Mouse (Mus musculus) MEL (cell line): Measurements from ENCODE around the gene Lrsam1. TPM values are rescaled to one million over a fixed set of nuclear protein-coding genes. Genes with fewer than 3 reads are reported as not detected.
A peak's percentile ranks its signal among the peaks of the same experiment; 100 is the strongest.

Experiments
- DNase-seq: peaks from one replicate; pipeline ENCODE4 v3.0.0; 2011; ENCODE audit warnings: low read depth, low spot score
- H3K27ac ChIP-seq: 2 replicates; pipeline ENCODE4 v1.5.1; 2012; ENCODE audit warnings: low read depth, mild to moderate bottlenecking, control low read depth, low read length, moderate library complexity; ENCODE audit not compliant: control insufficient read depth
- H3K27me3 ChIP-seq, 2 experiments: fragments of 150-350 bp in 1 of 2; sonication (generic) in 1 of 2; 2 replicates each; pipeline ENCODE4 v1.6.1; 2012; ENCODE audit warnings: low read length in 2 of 2, mild to moderate bottlenecking in 2 of 2, improper control_type of control experiment in 1 of 2, moderate library complexity in 1 of 2; ENCODE audit not compliant: insufficient read depth in 2 of 2, control insufficient read depth in 1 of 2
- H3K36me3 ChIP-seq, 2 experiments: 2 replicates each; pipeline ENCODE4 v1.6.1; 2012 to 2014; ENCODE audit warnings: low read length in 2 of 2, improper control_type of control experiment in 1 of 2, inconsistent platforms in 1 of 2, mild to moderate bottlenecking in 1 of 2; ENCODE audit not compliant: insufficient read depth in 2 of 2, control insufficient read depth in 1 of 2
- H3K4me1 ChIP-seq, 2 experiments: fragments of 150-350 bp in 1 of 2; sonication (generic) in 1 of 2; 2 replicates each; pipeline ENCODE4 v1.6.1; 2012; ENCODE audit warnings: low read length in 2 of 2, improper control_type of control experiment in 1 of 2, mild to moderate bottlenecking in 1 of 2; ENCODE audit not compliant: insufficient read depth in 2 of 2, control insufficient read depth in 1 of 2
- H3K4me3 ChIP-seq, 2 experiments: fragments of 150-350 bp in 1 of 2; sonication (generic) in 1 of 2; 2 replicates each; pipeline ENCODE4 v1.5.1; 2012; ENCODE audit warnings: low read depth in 2 of 2, low read length in 2 of 2, mild to moderate bottlenecking in 2 of 2, moderate library complexity in 2 of 2, control low read depth in 1 of 2, improper control_type of control experiment in 1 of 2; ENCODE audit not compliant: control insufficient read depth in 1 of 2, insufficient read depth in 1 of 2
- H3K79me2 ChIP-seq: 2 replicates; pipeline ENCODE4 v1.6.1; 2012; ENCODE audit warnings: mild to moderate bottlenecking, low read length, moderate library complexity; ENCODE audit not compliant: control insufficient read depth, poor library complexity, insufficient read depth
- H3K9ac ChIP-seq: 2 replicates; pipeline ENCODE4 v1.6.1; 2012; ENCODE audit warnings: low read depth, mild to moderate bottlenecking, control low read depth, low read length, moderate library complexity; ENCODE audit not compliant: control insufficient read depth, poor library complexity, severe bottlenecking
- H3K9me3 ChIP-seq: fragments of 150-350 bp; sonication (generic); replicated peaks from 2 replicates; pipeline ENCODE4 v1.6.1; 2012; ENCODE audit warnings: mild to moderate bottlenecking, low read length, improper control_type of control experiment, moderate library complexity; ENCODE audit not compliant: insufficient read depth
- CTCF ChIP-seq, 3 experiments: IDR thresholded peaks in 2 of 3; conservative IDR thresholded peaks in 1 of 3; 2 replicates each; pipeline ENCODE4 v1.5.1; 2011 to 2012; ENCODE audit warnings: low read length in 3 of 3, low read depth in 2 of 3, mild to moderate bottlenecking in 2 of 3, improper control_type of control experiment in 1 of 3, inconsistent platforms in 1 of 3, mixed read lengths in 1 of 3, moderate library complexity in 1 of 3; ENCODE audit not compliant: control insufficient read depth in 1 of 3, insufficient read depth in 1 of 3, poor library complexity in 1 of 3, severe bottlenecking in 1 of 3
- EP300 ChIP-seq, 2 experiments: IDR thresholded peaks; 2 replicates each; pipeline ENCODE4 v1.6.1; 2011; ENCODE audit warnings: improper control_type of control experiment in 2 of 2, low read length in 2 of 2, low read depth in 1 of 2, mild to moderate bottlenecking in 1 of 2
- MAX ChIP-seq: IDR thresholded peaks from 2 replicates; pipeline ENCODE4 v1.6.1; 2011; ENCODE audit warnings: low read length, improper control_type of control experiment
- MYB ChIP-seq: IDR thresholded peaks from 2 replicates; pipeline ENCODE4 v1.6.1; 2011; ENCODE audit warnings: mild to moderate bottlenecking, low read depth, low read length, improper control_type of control experiment
- MYC ChIP-seq: IDR thresholded peaks from 2 replicates; pipeline ENCODE4 v1.6.1; 2011; ENCODE audit warnings: low read depth, mild to moderate bottlenecking, low read length, improper control_type of control experiment, moderate library complexity
- NELFE ChIP-seq: IDR thresholded peaks from 2 replicates; pipeline ENCODE4 v1.6.1; 2011; ENCODE audit warnings: low read depth, low read length, improper control_type of control experiment
- POLR2AphosphoS5 ChIP-seq: IDR thresholded peaks from 2 replicates; pipeline ENCODE4 v1.6.1; 2012; ENCODE audit warnings: low read depth, borderline replicate concordance, mild to moderate bottlenecking, inconsistent platforms, low read length, moderate library complexity, mixed read lengths
- RAD21 ChIP-seq: IDR thresholded peaks from 2 replicates; pipeline ENCODE4 v1.6.1; 2011; ENCODE audit warnings: mild to moderate bottlenecking, low read depth, low read length, improper control_type of control experiment
- RCOR1 ChIP-seq: IDR thresholded peaks from 2 replicates; pipeline ENCODE4 v1.6.1; 2012; ENCODE audit warnings: low read depth, mild to moderate bottlenecking, inconsistent platforms, low read length, improper control_type of control experiment
- SMC3 ChIP-seq: IDR thresholded peaks from 2 replicates; pipeline ENCODE4 v1.6.1; 2011; ENCODE audit warnings: low read depth, low read length, improper control_type of control experiment
- TAL1 ChIP-seq: IDR thresholded peaks from 2 replicates; pipeline ENCODE4 v1.6.1; 2012; ENCODE audit warnings: mild to moderate bottlenecking, inconsistent platforms, low read length, moderate library complexity, mixed read lengths
- ZKSCAN1 ChIP-seq: IDR thresholded peaks from 2 replicates; pipeline ENCODE4 v1.6.1; 2012; ENCODE audit warnings: low read depth, mild to moderate bottlenecking, inconsistent platforms, low read length, improper control_type of control experiment, moderate library complexity
- polyA plus RNA-seq, 2 experiments: library from polyadenylated mRNA; stranded (reverse) in 1 of 2; unstranded in 1 of 2; fragments of >175 nt in 1 of 2; fragments of >200 nt in 1 of 2; gene quantifications; 2 replicates each; pipeline versions ENCODE4 v1.2.1 to v1.2.4; 2012; ENCODE audit warnings: low replicate concordance in 2 of 2, low read depth in 1 of 2; ENCODE audit not compliant: insufficient read length in 2 of 2, insufficient read depth in 1 of 2, missing spikeins in 1 of 2
- total RNA-seq: library from RNA; depleted of rRNA; stranded (reverse); fragments of 300-350 nt; gene quantifications from 2 replicates; pipeline ENCODE4 v1.2.3, GENCODE M21; 2012

Lrsam1 gene
- total and polyA plus RNA-seq, 3 experiments: 14.2 to 17.9 TPM; not detected in 1

DNA sequence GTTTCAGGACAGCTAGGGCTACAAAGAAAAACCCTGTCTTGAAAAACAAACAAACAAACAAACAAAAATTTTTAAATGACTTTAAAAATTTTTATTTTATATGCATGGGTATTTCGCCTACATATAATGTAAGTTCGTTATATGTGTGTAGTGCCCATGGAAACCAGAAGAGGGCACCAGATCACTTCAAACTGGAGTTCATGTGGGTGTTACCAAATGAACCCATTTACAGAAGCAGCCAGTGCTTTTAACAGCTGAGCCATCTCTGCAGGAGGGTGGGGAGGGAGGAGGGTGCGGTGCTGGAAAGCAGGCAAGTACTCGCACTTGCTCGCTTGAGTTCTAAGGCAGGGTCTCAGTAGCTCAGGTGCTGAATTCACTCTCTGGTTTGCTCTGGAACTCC lies 22.0 kb downstream of the Lrsam1 start:
- peak; percentile 89 for DNase-seq

DNA sequence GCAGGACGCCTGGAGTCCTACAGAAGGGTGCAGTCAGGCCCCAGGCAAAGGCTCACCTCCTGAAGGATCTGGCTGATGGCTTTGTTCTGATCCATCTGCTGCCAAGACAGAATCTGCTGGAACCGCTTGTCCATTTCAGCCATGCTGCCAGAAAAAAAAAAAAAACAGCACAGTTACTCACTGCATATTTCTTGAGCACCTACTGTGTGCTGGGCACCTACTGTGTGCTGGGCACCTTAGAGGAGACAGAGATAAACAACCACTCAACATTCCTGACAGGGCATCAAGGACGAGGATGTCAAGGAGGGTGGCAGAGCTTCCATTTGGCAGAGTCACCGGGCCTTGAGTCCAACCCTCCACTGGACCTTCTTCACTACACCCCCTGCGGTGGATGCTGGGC lies 22.7 kb downstream of the Lrsam1 start:
- Histone ChIP-seq H3K4me3 (no peak overlapping the region), H3K9me3 (no peaks in the 10 kb centered on the region), H3K79me2 (no peaks in the 10 kb centered on the region), H3K4me1 (no peaks in the 10 kb centered on the region), H3K27me3 (no peaks in the 10 kb centered on the region), H3K9ac (no peak overlapping the region), H3K27ac (no peak overlapping the region), H3K36me3 (peaks cover 0 to 1% of the 10 kb centered on the region in 2 experiments; a peak in 1 of 4 replicates)
- DNase-seq: no peak
- TF ChIP-seq ZKSCAN1 (peak; percentile 99), RCOR1 (no peak), TAL1 (no peak)

More for the DNA sequence above, 22.0 kb downstream of the Lrsam1 start:
- Histone ChIP-seq H3K27ac (no peak overlapping the region), H3K36me3 (peaks cover 0 to 1% of the 10 kb centered on the region in 2 experiments; a peak in 1 of 4 replicates), H3K9ac (no peak overlapping the region), H3K79me2 (no peaks in the 10 kb centered on the region), H3K27me3 (no peaks in the 10 kb centered on the region), H3K4me1 (no peaks in the 10 kb centered on the region), H3K4me3 (no peak overlapping the region), H3K9me3 (no peaks in the 10 kb centered on the region)
- TF ChIP-seq SMC3: peak; percentile 42
- no peak for TF ChIP-seq POLR2AphosphoS5
- 0 out of 2 replicates have a peak, but pooled peaks have one; percentile 19 for TF ChIP-seq MYC
- no peak for TF ChIP-seq MYB
- peak; percentile 68 for TF ChIP-seq RAD21
- peak; percentile 35 to 73 (median 55); a peak in 5 of 6 replicates for TF ChIP-seq CTCF (IDR thresholded peaks at IDR 0.05 in 2 of 3, conservative IDR thresholded peaks at IDR 0.05 in 1 of 3; ENCODE audit: control insufficient read depth in 1 of 3, insufficient read depth in 1 of 3, low read depth in 2 of 3, low read length in 3 of 3, poor library complexity in 1 of 3, severe bottlenecking in 1 of 3)
- no peak for TF ChIP-seq RCOR1

DNA sequence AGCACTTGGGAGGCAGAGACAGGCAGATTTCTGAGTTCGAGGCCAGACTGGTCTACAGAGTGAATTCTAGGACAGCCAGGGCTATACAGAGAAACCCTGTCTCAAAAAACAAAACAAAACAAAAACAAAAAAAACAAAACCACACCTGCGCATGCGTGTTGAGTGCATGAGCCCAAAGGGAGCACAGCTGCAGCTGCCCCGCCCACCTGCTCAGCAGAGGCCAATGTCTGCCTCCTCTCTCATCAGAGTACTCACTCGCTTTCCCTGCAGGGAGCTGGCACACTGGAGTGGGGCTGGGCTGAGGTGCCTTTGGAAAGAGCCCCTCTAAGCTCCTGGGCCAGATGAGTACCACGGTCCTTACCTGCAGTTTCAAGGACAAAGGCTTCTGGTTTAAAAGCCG lies 29.7 kb downstream of the Lrsam1 start:
- H3K27ac ChIP-seq: no peak overlapping the region
- no peaks in the 10 kb centered on the region for H3K4me1 ChIP-seq
- H3K79me2 ChIP-seq: no peaks in the 10 kb centered on the region
- H3K4me3 ChIP-seq: no peak overlapping the region
- no peaks in the 10 kb centered on the region for H3K9me3 ChIP-seq
- DNase-seq: no peak
- H3K36me3 ChIP-seq: no peaks in the 10 kb centered on the region; a peak in 1 of 4 replicates
- no peak overlapping the region for H3K9ac ChIP-seq
- TF ChIP-seq EP300 (IDR thresholded peaks at IDR 0.05; ENCODE audit: low read depth in 1 of 2, low read length in 2 of 2): no peak
- no peak for TF ChIP-seq MAX
- no peak for TF ChIP-seq NELFE
- H3K27me3 ChIP-seq: no peaks in the 10 kb centered on the region
